9 mouse cellular contexts compared by ENCODE assay signal in the genomic region with DNA sequence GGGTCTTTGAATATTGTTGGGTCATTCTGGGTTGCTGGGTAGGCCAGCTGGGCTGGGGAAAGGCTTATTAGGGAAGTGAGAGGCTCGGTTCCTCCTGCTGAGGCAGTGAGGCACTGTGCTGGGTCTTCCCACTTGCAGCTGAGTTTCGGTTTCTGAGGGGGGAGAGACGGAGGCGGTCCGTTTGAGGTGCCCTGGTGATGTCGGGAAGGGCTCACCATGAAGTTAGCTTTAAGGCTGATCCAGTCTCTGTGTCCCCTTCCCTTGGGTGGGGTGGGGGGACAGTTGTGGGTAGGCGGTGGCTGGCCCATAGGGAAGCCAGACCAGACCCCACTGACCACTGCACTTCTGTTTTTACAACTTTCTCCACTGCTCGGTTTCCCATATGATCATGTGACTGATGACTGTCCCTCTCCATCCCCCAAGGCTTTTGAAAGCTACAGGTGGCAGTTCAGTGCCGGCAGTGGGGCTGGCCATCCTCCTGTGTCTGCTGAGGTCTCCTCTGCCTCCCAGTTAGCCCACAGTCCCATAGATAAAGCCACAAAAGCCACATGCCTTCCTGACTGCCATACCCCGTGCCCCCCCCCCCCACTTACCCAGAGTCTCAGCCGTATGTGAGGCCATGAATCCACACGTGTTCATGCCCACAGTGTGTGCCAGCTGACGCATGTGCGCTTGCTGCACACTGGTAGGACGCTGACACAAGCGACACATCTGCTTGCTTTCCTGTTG. TPM values are rescaled to one million over a fixed set of nuclear protein-coding genes. Genes with fewer than 3 reads are reported as not detected.
DNase-seq lines count a peak whose midpoint lies in the region; ATAC-seq and TF ChIP-seq lines count a peak whose summit lies in the region.
"Had no signal": no experiment of that assay in that cellular context is flagged by ENCODE, and none has a peak within 500 bp of the region (broad histone marks: within the 10 kb centered on the region; RNA-seq: fewer than 3 reads in every experiment).

No protein-coding gene starts in this region.

- H3K27ac ChIP-seq in forebrain, embryonic 10.5 days: no peak overlapping the region
- no peak overlapping the region for H3K27ac ChIP-seq in forebrain, postnatal 0 days (ENCODE audit: low read depth, low read length)
- H3K27ac ChIP-seq in midbrain, embryonic 15.5 days: no peak overlapping the region
- no peak overlapping the region for H3K27ac ChIP-seq in midbrain, embryonic 11.5 days (ENCODE audit: low read depth, low read length)
- no peak overlapping the region for H3K27ac ChIP-seq in intestine, postnatal 0 days (ENCODE audit: low read depth, low read length)

- peaks cover 40% of the 10 kb centered on the region for H3K36me3 ChIP-seq in forebrain, embryonic 10.5 days (replicated peaks)
- peaks cover 33% of the 10 kb centered on the region for H3K36me3 ChIP-seq in forebrain, postnatal 0 days (ENCODE audit: insufficient read depth)
- peaks cover 23% of the 10 kb centered on the region for H3K36me3 ChIP-seq in midbrain, embryonic 15.5 days (replicated peaks)
- H3K36me3 ChIP-seq in midbrain, embryonic 11.5 days (ENCODE audit: control insufficient read depth, insufficient read depth, low read length): peaks cover 6% of the 10 kb centered on the region; the same call in 1 of the 2 replicates
- H3K36me3 ChIP-seq in intestine, postnatal 0 days (ENCODE audit: control insufficient read depth, insufficient read depth): peaks cover 39% of the 10 kb centered on the region

- no peak overlapping the region for H3K4me2 ChIP-seq in forebrain, postnatal 0 days (ENCODE audit: low read depth)
- H3K4me2 ChIP-seq in midbrain, embryonic 15.5 days: no peak overlapping the region
- no peak overlapping the region for H3K4me2 ChIP-seq in midbrain, embryonic 11.5 days
- peak overlapping the region; percentile 87 for H3K4me2 ChIP-seq in intestine, postnatal 0 days (replicated peaks; ENCODE audit: low read depth)

- H3K9me3 ChIP-seq in forebrain, embryonic 10.5 days: no peaks in the 10 kb centered on the region
- H3K9me3 ChIP-seq in forebrain, postnatal 0 days (ENCODE audit: low read length): no peaks in the 10 kb centered on the region
- H3K9me3 ChIP-seq in midbrain, embryonic 15.5 days: no peaks in the 10 kb centered on the region
- H3K9me3 ChIP-seq in midbrain, embryonic 11.5 days (ENCODE audit: control insufficient read depth, low read length): no peaks in the 10 kb centered on the region
- no peaks in the 10 kb centered on the region for H3K9me3 ChIP-seq in intestine, postnatal 0 days (ENCODE audit: control insufficient read depth)

- 64% methylated on average over 16 of the region's 16 CpGs for WGBS in forebrain, embryonic 10.5 days
- WGBS in forebrain, postnatal 0 days: 68% methylated on average over 16 of the region's 16 CpGs
- 69% methylated on average over 16 of the region's 16 CpGs for WGBS in midbrain, embryonic 15.5 days
- 70% methylated on average over 16 of the region's 16 CpGs for WGBS in midbrain, embryonic 11.5 days
- WGBS in intestine, postnatal 0 days: 62% methylated on average over 16 of the region's 16 CpGs

- H3K4me3 ChIP-seq in forebrain, embryonic 10.5 days: peak overlapping the region; percentile 9
- no peak overlapping the region for H3K4me3 ChIP-seq in forebrain, postnatal 0 days (ENCODE audit: low read depth, low read length)
- 0 out of 2 replicates have a peak overlapping the region, but pooled peaks have one; percentile 5 for H3K4me3 ChIP-seq in midbrain, embryonic 15.5 days
- no peak overlapping the region for H3K4me3 ChIP-seq in midbrain, embryonic 11.5 days (ENCODE audit: low read depth, low read length)
- peak overlapping the region; percentile 1; the same call in 1 of the 2 replicates for H3K4me3 ChIP-seq in intestine, postnatal 0 days (ENCODE audit: low read depth, low read length)

- no peak overlapping the region for H3K9ac ChIP-seq in forebrain, postnatal 0 days
- H3K9ac ChIP-seq in midbrain, embryonic 15.5 days: no peak overlapping the region
- no peak overlapping the region for H3K9ac ChIP-seq in midbrain, embryonic 11.5 days (ENCODE audit: low read length)
- H3K9ac ChIP-seq in intestine, postnatal 0 days (ENCODE audit: low read depth, low read length): no peak overlapping the region

- no peak for ATAC-seq in forebrain, postnatal 0 days
- no peak for ATAC-seq in midbrain, embryonic 15.5 days (replicated peaks)
- ATAC-seq in midbrain, embryonic 11.5 days (ENCODE audit: low FRiP score): no peak
- ATAC-seq in intestine, postnatal 0 days: no peak
- ATAC-seq: Patski had no signal

- TF ChIP-seq CTCF in forebrain, postnatal 0 days (IDR thresholded peaks at IDR 0.05; ENCODE audit: low read depth): no peak
- TF ChIP-seq CTCF in intestine, postnatal 0 days (IDR thresholded peaks at IDR 0.05; ENCODE audit: low read depth): no peak

- H3K4me1 ChIP-seq in forebrain, embryonic 10.5 days: peaks cover 39% of the 10 kb centered on the region
- H3K4me1 ChIP-seq in forebrain, postnatal 0 days (ENCODE audit: insufficient read depth): peaks cover 4% of the 10 kb centered on the region
- peaks cover 33% of the 10 kb centered on the region for H3K4me1 ChIP-seq in midbrain, embryonic 15.5 days
- H3K4me1 ChIP-seq in midbrain, embryonic 11.5 days (ENCODE audit: control insufficient read depth, insufficient read depth, low read length): peaks cover 11% of the 10 kb centered on the region
- H3K4me1 ChIP-seq in intestine, postnatal 0 days (replicated peaks; ENCODE audit: control insufficient read depth, insufficient read depth, low read length): no peaks in the 10 kb centered on the region

- DNase-seq in forebrain, embryonic 10.5 days (ENCODE audit: extremely low spot score, low spot score): no peak
- no peak for DNase-seq in forebrain, postnatal 0 days
- DNase-seq in midbrain, embryonic 11.5 days (ENCODE audit: low spot score, missing footprints): no peak
- peak; percentile 54 for DNase-seq in naive thymus-derived CD4-positive, alpha-beta T cell, adult 2 months (ENCODE audit: low read depth)
- no peak for DNase-seq in urinary bladder, postnatal 36 days (ENCODE audit: low spot score in 2 of 2)
- DNase-seq in left cerebral cortex, adult 8-10 months (ENCODE audit: low spot score in 2 of 2): no peak

- peaks cover 34% of the 10 kb centered on the region for H3K27me3 ChIP-seq in forebrain, embryonic 10.5 days (ENCODE audit: poor library complexity, severe bottlenecking)
- no peaks in the 10 kb centered on the region for H3K27me3 ChIP-seq in forebrain, postnatal 0 days (ENCODE audit: insufficient read depth, low read length)
- H3K27me3 ChIP-seq in midbrain, embryonic 15.5 days (replicated peaks): no peaks in the 10 kb centered on the region
- no peaks in the 10 kb centered on the region for H3K27me3 ChIP-seq in midbrain, embryonic 11.5 days (ENCODE audit: control insufficient read depth, insufficient read depth, low read length)
- H3K27me3 ChIP-seq in intestine, postnatal 0 days (replicated peaks; ENCODE audit: control insufficient read depth, insufficient read depth, low read length): no peaks in the 10 kb centered on the region
- H3K27me3 ChIP-seq: Patski had no signal

RNA-seq across cellular contexts. Expression of a gene that starts 2.2 kb away (rescaled TPM):
- 66.2 and 70.1 TPM in 2 replicates for polyA plus RNA-seq in forebrain, embryonic 10.5 days (2016; fragmentation: Nextera tagmentation; extraction: Ambion mirVana)
- total RNA-seq in forebrain, postnatal 0 days (2014; rRNA removed): 49.5 and 66.2 TPM in 2 replicates
- polyA plus RNA-seq in forebrain, postnatal 0 days (2015; fragmentation: Nextera tagmentation; extraction: Ambion mirVana): 72.3 and 86.6 TPM in 2 replicates
- polyA plus RNA-seq in midbrain, embryonic 15.5 days (2015; fragmentation: Nextera tagmentation; extraction: Ambion mirVana): 75.2 and 82.0 TPM in 2 replicates
- 36.8 and 39.3 TPM in 2 replicates for polyA plus RNA-seq in midbrain, embryonic 11.5 days (2014; fragmentation: Nextera tagmentation; extraction: Ambion mirVana)
- 339 and 382 TPM in 2 replicates for polyA plus RNA-seq in intestine, postnatal 0 days (2015; fragmentation: Nextera tagmentation; extraction: Ambion mirVana)
- 100 to 1,000 TPM in 2 of 4 experiments, 10 to 100 TPM in 2; 51.6 to 142 (median 80.2) TPM for total RNA-seq in left cerebral cortex, adult 8-10 months (2022)

RNA-seq across cellular contexts. Expression of a gene that starts 15.2 kb away (rescaled TPM):
- 2.2 and 2.8 TPM in 2 replicates for polyA plus RNA-seq in forebrain, embryonic 10.5 days (2016; fragmentation: Nextera tagmentation; extraction: Ambion mirVana)
- 351 and 361 TPM in 2 replicates for total RNA-seq in forebrain, postnatal 0 days (2014; rRNA removed)
- polyA plus RNA-seq in forebrain, postnatal 0 days (2015; fragmentation: Nextera tagmentation; extraction: Ambion mirVana): 26.2 and 26.9 TPM in 2 replicates
- polyA plus RNA-seq in midbrain, embryonic 15.5 days (2015; fragmentation: Nextera tagmentation; extraction: Ambion mirVana): 28.7 and 36.4 TPM in 2 replicates
- 7.2 and 10.6 TPM in 2 replicates for polyA plus RNA-seq in midbrain, embryonic 11.5 days (2014; fragmentation: Nextera tagmentation; extraction: Ambion mirVana)
- polyA plus RNA-seq in intestine, postnatal 0 days (2015; fragmentation: Nextera tagmentation; extraction: Ambion mirVana): 1.7 and 1.8 TPM in 2 replicates
- total RNA-seq in left cerebral cortex, adult 8-10 months (2022): 100 to 1,000 TPM in 2 of 4 experiments, 10 to 100 TPM in 2; 88.3 to 104 (median 96.8) TPM

RNA-seq across cellular contexts. Expression of a gene that starts 24.5 kb away (rescaled TPM):
- 255 and 262 TPM in 2 replicates for polyA plus RNA-seq in forebrain, embryonic 10.5 days (2016; fragmentation: Nextera tagmentation; extraction: Ambion mirVana)
- 96.3 and 114 TPM in 2 replicates for total RNA-seq in forebrain, postnatal 0 days (2014; rRNA removed)
- 120 and 129 TPM in 2 replicates for polyA plus RNA-seq in forebrain, postnatal 0 days (2015; fragmentation: Nextera tagmentation; extraction: Ambion mirVana)
- 146 and 168 TPM in 2 replicates for polyA plus RNA-seq in midbrain, embryonic 15.5 days (2015; fragmentation: Nextera tagmentation; extraction: Ambion mirVana)
- polyA plus RNA-seq in midbrain, embryonic 11.5 days (2014; fragmentation: Nextera tagmentation; extraction: Ambion mirVana): 167 and 193 TPM in 2 replicates
- polyA plus RNA-seq in intestine, postnatal 0 days (2015; fragmentation: Nextera tagmentation; extraction: Ambion mirVana): 283 and 296 TPM in 2 replicates
- 10 to 100 TPM; 64.1 to 75.4 (median 68.9) TPM for total RNA-seq in left cerebral cortex, adult 8-10 months (2022)

RNA-seq across cellular contexts. Expression of a gene that starts 37.6 kb away (rescaled TPM):
- polyA plus RNA-seq in forebrain, embryonic 10.5 days (2016; fragmentation: Nextera tagmentation; extraction: Ambion mirVana): 5.0 and 6.4 TPM in 2 replicates
- total RNA-seq in forebrain, postnatal 0 days (2014; rRNA removed): 2.2 and 3.7 TPM in 2 replicates
- polyA plus RNA-seq in forebrain, postnatal 0 days (2015; fragmentation: Nextera tagmentation; extraction: Ambion mirVana): 8.7 and 12.4 TPM in 2 replicates
- polyA plus RNA-seq in midbrain, embryonic 15.5 days (2015; fragmentation: Nextera tagmentation; extraction: Ambion mirVana): 9.0 TPM in 2 replicates
- 4.5 and 5.2 TPM in 2 replicates for polyA plus RNA-seq in midbrain, embryonic 11.5 days (2014; fragmentation: Nextera tagmentation; extraction: Ambion mirVana)
- 2.5 and 2.6 TPM in 2 replicates for polyA plus RNA-seq in intestine, postnatal 0 days (2015; fragmentation: Nextera tagmentation; extraction: Ambion mirVana)
- 1 to 10 TPM; 2.2 to 7.8 (median 3.2) TPM for total RNA-seq in left cerebral cortex, adult 8-10 months (2022)

RNA-seq across cellular contexts. Expression of a gene that starts 39.1 kb away (rescaled TPM):
- 10.5 and 13.5 TPM in 2 replicates for polyA plus RNA-seq in forebrain, embryonic 10.5 days (2016; fragmentation: Nextera tagmentation; extraction: Ambion mirVana)
- total RNA-seq in forebrain, postnatal 0 days (2014; rRNA removed): 306 and 418 TPM in 2 replicates
- polyA plus RNA-seq in forebrain, postnatal 0 days (2015; fragmentation: Nextera tagmentation; extraction: Ambion mirVana): 118 and 121 TPM in 2 replicates
- polyA plus RNA-seq in midbrain, embryonic 15.5 days (2015; fragmentation: Nextera tagmentation; extraction: Ambion mirVana): 160 and 165 TPM in 2 replicates
- polyA plus RNA-seq in midbrain, embryonic 11.5 days (2014; fragmentation: Nextera tagmentation; extraction: Ambion mirVana): 42.0 and 43.0 TPM in 2 replicates
- polyA plus RNA-seq in intestine, postnatal 0 days (2015; fragmentation: Nextera tagmentation; extraction: Ambion mirVana): 5.2 and 5.3 TPM in 2 replicates
- total RNA-seq in left cerebral cortex, adult 8-10 months (2022): 100 to 1,000 TPM; 433 to 468 (median 439) TPM

Comparison
In these comparisons a context has a peak if more than half of its experiments do, and no peak if none do; other contexts are left out.
1. H3K4me3 ChIP-seq: peak in forebrain, embryonic 10.5 days (single experiment), midbrain, embryonic 15.5 days (single experiment) and intestine, postnatal 0 days (single experiment); none in forebrain, postnatal 0 days (single experiment) and midbrain, embryonic 11.5 days (single experiment).